Mouse (Mus musculus) testis, postnatal 10 days (tissue): ENCODE measurements at regions not wholly inside any gene's neighbourhood (a gene's known extent, or its start where the extent isn't known, plus 50 kb on each side); places are given as distances from the start of the nearest gene placed in this dataset.
"Not testable (repeated sequence)": the region's sequence is repeated elsewhere in the genome, so short reads cannot be mapped to it uniquely, and the experiment has no call there.

Experiments used
- DNase-seq: peaks from one replicate; pipeline ENCODE4 v3.0.0; 2021; ENCODE audit warnings: low spot score

- no peak for DNase-seq
Observed at GRCm38 (mm10) chr1:64463715-64464290, 68.6 kb upstream of the Creb1 start.

GRCm38 (mm10) chr1:64461616-64462015 is 70.8 kb upstream of the Creb1 start:
- not testable (repeated sequence) for DNase-seq

GRCm38 (mm10) chr1:64457872-64458271 is 74.6 kb upstream of the Creb1 start:
- DNase-seq: no peak

- no peak for DNase-seq
Observed at GRCm38 (mm10) chr1:64449141-64449540, 83.3 kb upstream of the Creb1 start.

- DNase-seq: peak; percentile 76
Observed at GRCm38 (mm10) chr1:64448090-64448489, 84.4 kb upstream of the Creb1 start.

GRCm38 (mm10) chr1:64446492-64446891 is 86.0 kb upstream of the Creb1 start:
- DNase-seq: no peak

GRCm38 (mm10) chr1:64445919-64446318 is 86.5 kb upstream of the Creb1 start:
- peak; percentile 80 for DNase-seq

GRCm38 (mm10) chr1:64443436-64443835 is 89.0 kb upstream of the Creb1 start:
- DNase-seq: no peak

- no peak for DNase-seq
Observed at GRCm38 (mm10) chr1:64442179-64442874, 90.1 kb upstream of the Creb1 start.

GRCm38 (mm10) chr1:64423256-64423655 is 109.2 kb upstream of the Creb1 start:
- DNase-seq: no peak

GRCm38 (mm10) chr1:64418567-64418966 is 113.9 kb upstream of the Creb1 start:
- no peak for DNase-seq

- DNase-seq: no peak
Observed at GRCm38 (mm10) chr1:64415906-64416305, 116.5 kb upstream of the Creb1 start.

- no peak for DNase-seq
Observed at GRCm38 (mm10) chr1:64413181-64413560, 119.3 kb upstream of the Creb1 start.

- DNase-seq: no peak
Observed at GRCm38 (mm10) chr1:64412481-64413180, 119.8 kb upstream of the Creb1 start.

GRCm38 (mm10) chr1:64411851-64412480 is 120.5 kb upstream of the Creb1 start:
- DNase-seq: no peak

GRCm38 (mm10) chr1:64408807-64409582 is 123.5 kb upstream of the Creb1 start:
- peak; percentile 45 for DNase-seq

- DNase-seq: no peak
Observed at GRCm38 (mm10) chr1:64391525-64391924, 140.9 kb upstream of the Creb1 start.

GRCm38 (mm10) chr1:64381264-64381663 is 151.2 kb upstream of the Creb1 start:
- DNase-seq: no peak

- DNase-seq: not testable (repeated sequence)
Observed at GRCm38 (mm10) chr1:64376426-64376825, 156.0 kb upstream of the Creb1 start.

GRCm38 (mm10) chr1:64374286-64375071 is 158.0 kb upstream of the Creb1 start:
- DNase-seq: no peak

- no peak for DNase-seq
Observed at GRCm38 (mm10) chr1:64364095-64364494, 168.3 kb upstream of the Creb1 start.
